Mouse (Mus musculus) stomach, embryonic 14.5 days (tissue): ENCODE data around the gene Slc7a5. TPM values are rescaled to one million over a fixed set of nuclear protein-coding genes. Genes with fewer than 3 reads are reported as not detected.

Experiments
- polyA plus RNA-seq: library from polyadenylated mRNA; unstranded; fragments of >200 nt; fragmentation: Nextera tagmentation; extraction: Ambion mirVana; gene quantifications from 2 replicates; pipeline ENCODE4 v1.2.1, GENCODE M21; 2014

The Slc7a5 gene
- polyA plus RNA-seq, 1 experiment from 2014 or later, result 17.1 TPM

Other genes with a start within 250 kb of the Slc7a5 start
- 3.4 and 3.6 TPM in 2 replicates for gene Jph3, start 178.1 kb downstream of the Slc7a5 start, polyA plus RNA-seq
- 35.8 and 38.5 TPM in 2 replicates for gene Klhdc4, start 78.1 kb downstream of the Slc7a5 start, polyA plus RNA-seq
- not detected in 2 replicates for gene Car5a, start 37.2 kb upstream of the Slc7a5 start, polyA plus RNA-seq
- 33.8 and 42.4 TPM in 2 replicates for gene Banp, start 42.1 kb upstream of the Slc7a5 start, polyA plus RNA-seq